Mouse (Mus musculus) liver, postnatal 0 days (tissue): ENCODE data around the gene Myl3. TPM values are rescaled to one million over a fixed set of nuclear protein-coding genes. Genes with fewer than 3 reads are reported as not detected.

ENCODE experiments used
- ATAC-seq: fragments of 200-750 bp; cut with Nextera tagmentation; 2 replicates; pipeline ENCODE4 v1.8.0; 2017; ENCODE audit warnings: mild to moderate bottlenecking, moderate library complexity
- DNase-seq: peaks from one replicate; pipeline ENCODE4 v3.0.0-alpha.2; 2016
- H3K27ac ChIP-seq: fragments of 300-500 bp; sonication (generic); 2 replicates; pipeline ENCODE4 v1.5.1; 2014; ENCODE audit warnings: antibody characterized with exemption, moderate library complexity, mild to moderate bottlenecking, low read depth
- H3K27me3 ChIP-seq: fragments of 300-500 bp; sonication (generic); 2 replicates; pipeline ENCODE4 v1.6.1; 2014; ENCODE audit warnings: low read length, control low read depth, mixed read lengths; ENCODE audit not compliant: insufficient read depth
- H3K36me3 ChIP-seq: fragments of 300-500 bp; sonication (generic); replicated peaks from 2 replicates; pipeline ENCODE4 v1.6.1; 2014; ENCODE audit warnings: mild to moderate bottlenecking, control low read depth, low read length, moderate library complexity, mixed read lengths; ENCODE audit not compliant: insufficient read depth
- H3K4me1 ChIP-seq: fragments of 300-500 bp; sonication (generic); 2 replicates; pipeline ENCODE4 v1.6.1; 2014; ENCODE audit warnings: antibody characterized with exemption, mild to moderate bottlenecking, control low read depth; ENCODE audit not compliant: insufficient read depth
- H3K4me2 ChIP-seq: fragments of 300-500 bp; sonication (generic); 2 replicates; pipeline ENCODE4 v1.6.1; 2014; ENCODE audit warnings: low read depth, mild to moderate bottlenecking, low read length, moderate library complexity, mixed read lengths
- H3K4me3 ChIP-seq: fragments of 300-500 bp; sonication (generic); 2 replicates; pipeline ENCODE4 v1.5.1; 2014; ENCODE audit warnings: low read depth, low read length
- H3K9ac ChIP-seq: fragments of 300-500 bp; sonication (generic); replicated peaks from 2 replicates; pipeline ENCODE4 v1.6.1; 2014; ENCODE audit warnings: mild to moderate bottlenecking, moderate library complexity
- H3K9me3 ChIP-seq: fragments of 300-500 bp; sonication (generic); 2 replicates; pipeline ENCODE4 v1.6.1; 2016; ENCODE audit warnings: mild to moderate bottlenecking, control low read depth, low read length, mixed read lengths
- CTCF ChIP-seq: sonication (generic); IDR thresholded peaks from 2 replicates; pipeline ENCODE4 v1.5.1; 2016; ENCODE audit warnings: antibody characterized with exemption, low read depth
- EP300 ChIP-seq: IDR thresholded peaks from 2 replicates; pipeline ENCODE4 v1.6.1; 2016; ENCODE audit warnings: antibody characterized with exemption, low read depth, mild to moderate bottlenecking
- WGBS: fragments of 180-500 bp; shearing (Covaris S2); extraction: QIAGEN DNeasy Blood & Tissue Kit; methylation state at CpG from one replicate; pipeline ENCODE4 v1.1.7; 2014; ENCODE audit not compliant: insufficient replicate concordance; 5-methylcytosine and 5-hydroxymethylcytosine counted together
- polyA plus RNA-seq: library from polyadenylated mRNA; unstranded; fragments of >200 nt; fragmentation: Nextera tagmentation; extraction: Ambion mirVana; gene quantifications from 2 replicates; pipeline ENCODE4 v1.2.1, GENCODE M21; 2015

Gene Myl3
- polyA plus RNA-seq, 1 experiment from 2014 or later = 0.52 TPM

DNA sequence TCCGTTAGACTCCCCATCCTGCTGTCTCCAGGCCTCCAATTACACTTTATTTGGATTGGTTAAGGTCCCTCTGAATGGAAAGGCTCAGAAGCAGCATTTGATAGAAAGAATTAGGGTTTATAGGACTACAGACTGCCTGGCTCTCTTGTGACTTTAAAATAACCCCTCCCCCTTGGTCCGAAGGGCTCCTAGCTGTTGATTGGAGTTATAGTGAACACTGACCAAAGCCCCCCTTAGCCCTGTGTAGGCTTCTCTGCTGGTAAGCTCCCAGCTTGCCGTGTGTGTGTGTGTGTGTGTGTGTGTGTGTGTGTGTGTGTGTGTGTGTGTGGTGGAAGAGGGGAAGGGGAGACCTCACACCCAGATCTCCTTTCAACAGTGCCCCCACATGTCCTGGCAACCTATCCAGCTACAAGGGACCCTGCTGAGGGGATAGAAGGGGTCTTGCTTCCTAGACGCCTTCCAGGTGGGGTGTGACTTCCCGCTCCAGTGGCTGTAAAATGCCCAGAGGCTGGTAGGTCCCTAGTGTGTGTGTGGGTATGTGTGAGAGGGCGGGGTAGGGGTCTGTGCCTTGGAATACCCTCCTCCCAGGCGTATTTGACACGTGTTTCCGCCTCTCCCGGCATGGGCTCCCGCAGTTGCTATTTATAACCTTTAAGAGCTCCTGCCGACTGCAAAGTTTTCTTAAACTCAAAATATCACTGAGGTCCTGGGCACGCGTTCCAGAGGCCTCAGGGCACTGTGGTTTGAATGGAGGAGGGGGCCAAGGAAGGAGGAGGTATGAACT, 8.9 kb downstream of the Myl3 start:
- ATAC-seq (no peak), DNase-seq (no peak)
- Histone ChIP-seq H3K4me3 (no peak overlapping the region), H3K9me3 (no peaks in the 10 kb centered on the region), H3K27ac (peak overlapping the region; percentile 22; the same call in 1 of the 2 replicates), H3K4me1 (no peaks in the 10 kb centered on the region), H3K27me3 (0 out of 2 replicates have a peak, but pooled peaks cover 6% of the 10 kb centered on the region), H3K36me3 (no peaks in the 10 kb centered on the region), H3K9ac (no peak overlapping the region), H3K4me2 (no peak overlapping the region)
- WGBS = 45% methylated on average over 14 of the region's 14 CpGs
- TF ChIP-seq CTCF (no peak), EP300 (no peak)

DNA sequence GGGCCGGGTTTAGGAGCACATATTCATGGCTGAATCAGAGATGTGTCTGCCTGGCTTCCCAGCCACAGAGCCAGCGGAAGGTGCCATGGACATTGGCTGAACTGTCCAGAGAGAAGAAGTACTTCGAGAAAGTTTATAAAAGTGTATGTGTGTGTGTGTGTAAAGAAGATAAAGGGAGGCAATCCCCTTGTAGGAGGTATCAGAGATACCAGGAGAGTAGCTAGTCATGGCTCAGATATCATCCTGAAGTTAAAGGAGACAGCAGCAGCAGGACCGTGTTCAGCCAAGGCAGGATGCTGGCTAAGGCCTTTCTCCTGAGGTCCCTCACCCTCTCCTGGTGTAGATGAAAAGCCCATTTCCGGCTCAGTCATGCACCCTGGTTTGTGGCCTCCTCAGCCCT, 9.8 kb downstream of the Myl3 start:
- no peak overlapping the region for H3K4me3 ChIP-seq
- no peaks in the 10 kb centered on the region for H3K4me1 ChIP-seq
- no peaks in the 10 kb centered on the region for H3K36me3 ChIP-seq
- no peak for ATAC-seq
- WGBS = 53% methylated on average over 5 of the region's 5 CpGs
- no peak for DNase-seq
- 0 out of 2 replicates have a peak overlapping the region, but pooled peaks have one; percentile 3 for H3K27ac ChIP-seq
- H3K9me3 ChIP-seq = no peaks in the 10 kb centered on the region
- no peak overlapping the region for H3K4me2 ChIP-seq
- TF ChIP-seq EP300 = no peak
- no peak for TF ChIP-seq CTCF
- no peak overlapping the region for H3K9ac ChIP-seq
- H3K27me3 ChIP-seq = 0 out of 2 replicates have a peak, but pooled peaks cover 2% of the 10 kb centered on the region

DNA sequence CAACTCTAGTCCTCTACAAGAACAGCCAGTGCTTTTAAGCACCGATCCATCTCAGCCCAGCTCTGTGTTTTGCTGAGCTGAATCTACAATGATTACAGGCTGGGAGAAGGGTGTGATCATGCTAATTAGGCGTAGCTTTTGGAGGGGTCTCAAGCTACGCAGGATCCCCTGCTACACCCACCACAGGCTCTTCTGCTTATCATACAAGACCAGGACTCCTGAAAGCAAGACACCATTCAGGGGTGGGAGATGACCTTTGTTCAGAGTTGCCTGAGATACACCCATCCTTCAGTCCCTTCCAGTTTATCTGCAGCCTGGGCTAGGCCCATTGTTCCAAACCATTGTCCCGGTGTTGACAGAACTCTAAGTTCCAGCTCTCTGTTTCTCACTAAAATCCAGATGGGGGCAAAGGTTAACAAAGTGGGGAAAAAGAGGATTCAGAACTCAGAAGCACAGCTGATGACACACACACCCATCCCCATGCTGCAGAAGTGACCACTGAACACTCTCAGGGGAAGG, 11.3 kb downstream of the Myl3 start:
- Histone ChIP-seq H3K4me3 (no peak overlapping the region), H3K9ac (no peak overlapping the region), H3K36me3 (no peaks in the 10 kb centered on the region), H3K4me1 (no peaks in the 10 kb centered on the region), H3K9me3 (no peaks in the 10 kb centered on the region), H3K4me2 (no peak overlapping the region), H3K27me3 (no peaks in the 10 kb centered on the region), H3K27ac (no peak overlapping the region)
- DNase-seq = no peak
- no peak for ATAC-seq
- 71% methylated on average over 4 of the region's 4 CpGs for WGBS
- no peak for TF ChIP-seq CTCF
- TF ChIP-seq EP300 = no peak

DNA sequence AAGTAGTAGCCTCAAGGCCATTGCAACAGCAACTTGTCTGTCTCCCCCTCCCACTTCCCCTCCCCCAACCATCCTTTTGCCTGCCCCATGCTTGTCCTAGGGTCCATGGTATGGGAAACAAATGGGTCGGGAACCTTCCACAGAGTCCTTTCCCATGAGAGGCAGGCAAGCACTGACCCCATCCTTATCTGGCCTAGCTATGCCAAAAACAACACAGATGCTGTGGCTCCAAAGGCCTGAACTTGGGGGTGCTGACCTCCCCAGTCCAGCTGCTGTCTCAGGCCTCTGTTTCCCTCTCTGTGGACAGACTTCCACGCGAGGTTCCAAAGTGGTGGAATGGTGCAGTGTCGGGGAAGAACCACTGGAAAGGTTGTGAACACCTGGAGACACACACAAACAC, 12.1 kb downstream of the Myl3 start:
- TF ChIP-seq CTCF (no peak), EP300 (no peak)
- Histone ChIP-seq H3K9ac (no peak overlapping the region), H3K27me3 (no peaks in the 10 kb centered on the region), H3K27ac (no peak overlapping the region), H3K4me1 (no peaks in the 10 kb centered on the region), H3K36me3 (no peaks in the 10 kb centered on the region), H3K4me3 (no peak overlapping the region), H3K4me2 (no peak overlapping the region), H3K9me3 (no peaks in the 10 kb centered on the region)
- DNase-seq (no peak), ATAC-seq (no peak)
- 73% methylated on average over 4 of the region's 4 CpGs for WGBS

DNA sequence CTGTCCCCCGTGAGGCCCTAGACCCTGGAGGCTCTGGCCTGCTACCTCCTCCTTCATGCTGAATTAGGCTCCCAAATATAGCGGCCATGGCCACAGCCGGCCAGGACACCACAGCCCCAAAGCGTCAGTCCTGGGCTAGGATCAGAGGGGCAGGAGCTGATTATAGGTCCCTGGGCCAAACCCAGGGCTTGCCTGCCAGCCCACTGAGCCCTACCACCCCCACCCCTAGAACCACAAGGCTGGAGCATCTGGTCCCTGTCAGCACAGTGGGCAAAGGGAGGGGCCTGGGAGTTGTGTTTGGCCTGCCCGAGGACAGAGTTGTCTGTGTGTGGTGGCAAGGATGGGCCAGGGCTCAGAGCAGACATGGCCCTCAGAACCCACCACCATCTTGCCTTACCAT, 16.2 kb downstream of the Myl3 start:
- H3K9ac ChIP-seq = no peak overlapping the region
- H3K4me2 ChIP-seq = no peak overlapping the region
- H3K27me3 ChIP-seq = no peaks in the 10 kb centered on the region
- no peak for ATAC-seq
- no peaks in the 10 kb centered on the region for H3K9me3 ChIP-seq
- H3K4me1 ChIP-seq = no peaks in the 10 kb centered on the region
- no peak for TF ChIP-seq EP300
- TF ChIP-seq CTCF = no peak
- DNase-seq = no peak
- H3K27ac ChIP-seq = no peak overlapping the region
- 80% methylated on average over 5 of the region's 5 CpGs for WGBS
- H3K36me3 ChIP-seq = no peaks in the 10 kb centered on the region
- H3K4me3 ChIP-seq = no peak overlapping the region

DNA sequence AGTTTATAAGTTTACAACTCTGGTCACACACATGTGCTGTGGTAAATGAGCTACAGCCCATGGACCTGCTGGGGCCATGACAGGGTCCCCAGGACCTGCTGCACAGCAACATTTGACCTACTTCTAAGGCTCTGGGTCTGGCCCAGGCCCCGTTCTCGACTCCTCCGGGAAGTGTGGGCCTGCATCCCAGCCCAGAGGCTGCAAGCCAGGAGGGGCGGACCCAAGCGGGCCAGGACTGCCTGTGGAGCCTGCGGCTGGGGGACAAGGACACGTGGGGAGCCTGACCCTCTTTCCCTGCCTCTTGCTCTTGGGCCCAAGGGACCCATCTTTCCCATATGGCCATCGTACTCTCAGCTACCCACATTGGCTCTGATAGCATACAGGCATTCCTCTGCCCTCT, 16.9 kb downstream of the Myl3 start:
- no peak for DNase-seq

More for the DNA sequence above, 16.9 kb downstream of the Myl3 start:
- Histone ChIP-seq H3K4me1 (no peaks in the 10 kb centered on the region), H3K4me2 (no peak overlapping the region), H3K36me3 (no peaks in the 10 kb centered on the region), H3K4me3 (no peak overlapping the region), H3K27me3 (no peaks in the 10 kb centered on the region), H3K27ac (no peak overlapping the region), H3K9ac (no peak overlapping the region), H3K9me3 (no peaks in the 10 kb centered on the region)
- 73% methylated on average over 8 of the region's 8 CpGs for whole genome bisulfite sequencing
- no peak for ATAC-seq
- no peak for TF ChIP-seq EP300
- no peak for TF ChIP-seq CTCF
